Mouse (Mus musculus): ENCODE measurements around the gene Myo18b. TPM values are rescaled to one million over a fixed set of nuclear protein-coding genes. Genes with fewer than 3 reads are reported as not detected.

Myo18b gene
- polyA plus RNA-seq, 1 experiment from 2014 or later, result 0.65 TPM

DNA sequence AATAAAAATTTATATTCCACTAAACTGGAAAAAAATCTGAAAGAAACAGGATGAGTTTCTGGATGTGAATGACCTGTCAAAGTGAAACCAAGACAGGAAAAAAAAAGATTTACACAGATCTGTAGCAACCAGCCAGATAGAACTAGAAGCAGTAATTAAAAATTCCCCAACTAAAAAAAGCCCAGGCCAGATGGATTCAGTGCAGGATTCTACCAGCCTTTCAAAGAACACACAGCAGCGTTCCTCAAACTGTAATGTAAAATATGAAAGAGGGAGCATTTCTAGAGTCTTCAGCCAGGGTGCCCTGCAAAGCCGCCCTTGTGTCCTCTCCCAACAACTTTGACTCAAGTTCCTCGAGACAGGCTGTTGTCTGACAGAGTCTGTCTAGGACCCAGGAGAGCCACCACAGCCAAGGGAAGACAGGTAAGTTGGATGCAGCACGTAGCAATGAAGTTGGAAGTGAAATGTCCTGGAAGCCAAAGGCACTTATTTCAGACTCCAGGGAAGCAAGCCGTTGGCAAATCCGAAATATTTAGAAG, 246.9 kb downstream of the Myo18b start:
- Histone ChIP-seq H3K4me1 (peaks cover 5% of the 10 kb centered on the region), H3K27me3 (no peaks in the 10 kb centered on the region), H3K4me3 (replicated peaks) (no peak overlapping the region), H3K9me3 (0 out of 2 replicates have a peak, but pooled peaks cover 6% of the 10 kb centered on the region), H3K9ac (no peak overlapping the region), H3K27ac (no peak overlapping the region), H3K36me3 (replicated peaks) (no peaks in the 10 kb centered on the region), H3K4me2 (no peak overlapping the region)
- no peak for ATAC-seq (ENCODE audit: low FRiP score)
- WGBS, result 87% methylated on average over 6 of the region's 6 CpGs

DNA sequence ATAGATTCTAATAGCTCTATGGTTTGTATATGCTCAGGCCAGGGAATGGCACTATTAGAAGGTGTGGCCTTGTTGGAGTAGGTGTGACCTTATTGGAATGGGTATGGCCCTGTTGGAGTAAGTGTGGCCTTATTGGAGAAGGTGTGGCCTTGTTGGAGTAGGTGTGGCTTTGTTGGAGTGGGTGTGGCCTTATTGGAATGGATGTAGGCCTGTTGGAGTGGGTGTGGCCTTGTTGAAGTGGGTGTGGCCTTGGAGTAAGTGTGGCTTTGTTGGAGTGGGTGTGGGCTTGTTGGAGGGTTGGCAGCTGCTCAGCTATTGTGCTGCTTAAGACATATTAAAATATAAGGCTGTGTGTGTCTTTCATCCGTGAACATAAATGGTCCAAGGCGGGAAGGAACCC, 249.3 kb downstream of the Myo18b start:
- ATAC-seq (ENCODE audit: low FRiP score), result no peak
- Histone ChIP-seq H3K4me3 (replicated peaks) (no peak overlapping the region), H3K27ac (no peak overlapping the region), H3K4me1 (peaks cover 14% of the 10 kb centered on the region), H3K9me3 (0 out of 2 replicates have a peak, but pooled peaks cover 6% of the 10 kb centered on the region), H3K9ac (no peak overlapping the region), H3K27me3 (peaks cover 5% of the 10 kb centered on the region), H3K36me3 (replicated peaks) (no peaks in the 10 kb centered on the region), H3K4me2 (no peak overlapping the region)
- WGBS, result 77% methylated on average over 2 of the region's 2 CpGs

DNA sequence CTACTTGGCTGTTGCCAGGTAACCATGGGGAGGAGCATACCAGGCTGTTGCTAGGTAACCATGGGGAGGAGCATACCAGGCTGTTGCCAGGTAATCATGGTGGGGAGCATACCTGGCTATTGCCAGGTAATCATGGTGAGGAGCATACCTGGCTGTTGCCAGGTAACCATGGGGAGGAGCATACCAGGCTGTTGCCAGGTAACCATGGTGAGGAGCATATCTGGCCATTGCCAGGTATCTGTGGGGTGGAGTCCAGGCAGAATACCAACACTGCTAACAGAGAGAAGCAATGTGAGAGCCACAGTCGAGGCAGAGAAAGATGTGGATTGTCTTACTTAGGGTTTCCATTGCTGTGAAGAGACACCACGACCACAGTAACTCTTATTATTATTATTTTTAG, 250.6 kb downstream of the Myo18b start:
- H3K4me3 ChIP-seq (replicated peaks), result no peak overlapping the region
- ATAC-seq (ENCODE audit: low FRiP score), result no peak
- WGBS, result 86% methylated on average over 2 of the region's 2 CpGs
- no peak overlapping the region for H3K4me2 ChIP-seq
- peaks cover 21% of the 10 kb centered on the region for H3K4me1 ChIP-seq
- H3K36me3 ChIP-seq (replicated peaks), result no peaks in the 10 kb centered on the region
- peaks cover 10% of the 10 kb centered on the region for H3K27me3 ChIP-seq
- H3K9ac ChIP-seq, result no peak overlapping the region
- H3K27ac ChIP-seq, result no peak overlapping the region
- H3K9me3 ChIP-seq, result 0 out of 2 replicates have a peak, but pooled peaks cover 6% of the 10 kb centered on the region

GRCm38 (mm10) chr5:112643533-112644272, 252.5 kb downstream of the Myo18b start:
- Histone ChIP-seq H3K9me3 (0 out of 2 replicates have a peak, but pooled peaks cover 6% of the 10 kb centered on the region), H3K27me3 (peaks cover 12% of the 10 kb centered on the region), H3K4me3 (replicated peaks) (no peak overlapping the region), H3K36me3 (replicated peaks) (no peaks in the 10 kb centered on the region), H3K4me2 (peak overlapping the region; percentile 36), H3K9ac (peak overlapping the region; percentile 38; the same call in 1 of the 2 replicates), H3K27ac (peak overlapping the region; percentile 81), H3K4me1 (peaks cover 21% of the 10 kb centered on the region)
- peak; percentile 89 for ATAC-seq (ENCODE audit: low FRiP score)
- 11% methylated on average over 20 of the region's 20 CpGs for WGBS

GRCm38 (mm10) chr5:112642731-112643130, 253.4 kb downstream of the Myo18b start:
- H3K27me3 ChIP-seq, result peaks cover 12% of the 10 kb centered on the region
- H3K9ac ChIP-seq, result no peak overlapping the region
- no peaks in the 10 kb centered on the region for H3K36me3 ChIP-seq (replicated peaks)
- H3K4me2 ChIP-seq, result no peak overlapping the region
- H3K27ac ChIP-seq, result no peak overlapping the region
- no peaks in the 10 kb centered on the region for H3K9me3 ChIP-seq
- WGBS, result 67% methylated on average over 10 of the region's 10 CpGs
- peaks cover 21% of the 10 kb centered on the region for H3K4me1 ChIP-seq
- no peak for ATAC-seq (ENCODE audit: low FRiP score)
- H3K4me3 ChIP-seq (replicated peaks), result no peak overlapping the region

- Histone ChIP-seq H3K4me1 (peaks cover 21% of the 10 kb centered on the region), H3K36me3 (replicated peaks) (no peaks in the 10 kb centered on the region), H3K27me3 (peaks cover 12% of the 10 kb centered on the region), H3K9me3 (no peaks in the 10 kb centered on the region), H3K4me2 (no peak overlapping the region), H3K9ac (no peak overlapping the region), H3K27ac (no peak overlapping the region), H3K4me3 (replicated peaks) (no peak overlapping the region)
- ATAC-seq (ENCODE audit: low FRiP score), result no peak
Measured at GRCm38 (mm10) chr5:112641770-112642169, 254.4 kb downstream of the Myo18b start.

- Histone ChIP-seq H3K4me3 (replicated peaks) (no peak overlapping the region), H3K27me3 (peaks cover 12% of the 10 kb centered on the region), H3K27ac (no peak overlapping the region), H3K9ac (no peak overlapping the region), H3K36me3 (replicated peaks) (no peaks in the 10 kb centered on the region), H3K4me1 (peaks cover 21% of the 10 kb centered on the region), H3K4me2 (peak overlapping the region; percentile 22), H3K9me3 (no peaks in the 10 kb centered on the region)
- WGBS, result 15% methylated on average over 20 of the region's 20 CpGs
- ATAC-seq (ENCODE audit: low FRiP score), result no peak
Measured at GRCm38 (mm10) chr5:112641131-112641530, 255.0 kb downstream of the Myo18b start.

DNA sequence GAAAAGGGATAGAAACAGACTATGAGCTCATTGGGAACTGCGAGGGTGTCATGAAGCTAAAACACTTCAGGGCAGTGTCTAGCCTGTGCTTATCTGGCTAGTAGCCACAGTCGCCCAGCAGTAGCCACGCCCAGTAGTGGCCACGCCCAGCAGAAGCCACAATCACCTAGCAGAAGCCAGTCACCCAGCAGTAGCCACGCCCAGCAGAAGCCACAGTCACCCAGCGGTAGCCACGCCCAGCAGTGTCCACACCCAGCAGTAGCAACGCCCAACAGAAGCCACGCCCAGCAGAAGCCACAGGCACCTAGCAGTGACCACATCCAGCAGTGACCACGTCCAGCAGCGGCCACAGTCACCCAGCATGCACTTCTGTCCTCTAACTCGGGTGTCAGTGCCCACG, 255.5 kb downstream of the Myo18b start:
- Histone ChIP-seq H3K36me3 (replicated peaks) (no peaks in the 10 kb centered on the region), H3K27me3 (peaks cover 12% of the 10 kb centered on the region), H3K4me1 (peaks cover 21% of the 10 kb centered on the region), H3K4me2 (peak overlapping the region; percentile 22), H3K9me3 (no peaks in the 10 kb centered on the region), H3K9ac (no peak overlapping the region), H3K4me3 (replicated peaks) (no peak overlapping the region), H3K27ac (no peak overlapping the region)
- WGBS, result 24% methylated on average over 13 of the region's 13 CpGs
- no peak for ATAC-seq (ENCODE audit: low FRiP score)

Other genes with a start within 250 kb of the Myo18b start
- 8.0 and 9.4 TPM in 2 replicates for gene Grk3, start 119.4 kb upstream of the Myo18b start, polyA plus RNA-seq (2016; fragmentation: Nextera tagmentation; extraction: Ambion mirVana)
- not detected in 2 replicates for gene Crybb2, start 173.8 kb upstream of the Myo18b start, polyA plus RNA-seq (2016; fragmentation: Nextera tagmentation; extraction: Ambion mirVana)
- 0.95 and 1.1 TPM in 2 replicates for gene Crybb3, start 185.2 kb upstream of the Myo18b start, polyA plus RNA-seq (2016; fragmentation: Nextera tagmentation; extraction: Ambion mirVana)

All from forebrain, embryonic 12.5 days (tissue).